Mouse (Mus musculus) ES-Bruce4 (cell line): ENCODE measurements at regions not wholly inside any gene's neighbourhood (a gene's known extent, or its start where the extent isn't known, plus 50 kb on each side); places are given as distances from the start of the nearest gene placed in this dataset.

ENCODE experiments used
- H3K27ac ChIP-seq: 2 replicates; pipeline ENCODE4 v1.5.1; 2012; ENCODE audit warnings: low read length, inconsistent platforms; ENCODE audit not compliant: insufficient read depth
- H3K27me3 ChIP-seq: 2 replicates; pipeline ENCODE4 v1.6.1; 2012; ENCODE audit warnings: mild to moderate bottlenecking, low read length, inconsistent platforms; ENCODE audit not compliant: control insufficient read depth, poor library complexity, insufficient read depth, severe bottlenecking
- H3K36me3 ChIP-seq: 2 replicates; pipeline ENCODE4 v1.6.1; 2012; ENCODE audit warnings: inconsistent platforms, mild to moderate bottlenecking, low read length, moderate library complexity; ENCODE audit not compliant: control insufficient read depth, poor library complexity, insufficient read depth, severe bottlenecking
- H3K4me1 ChIP-seq: one replicate; pipeline ENCODE4 v1.8.1; 2011; ENCODE audit warnings: low read length; ENCODE audit not compliant: control insufficient read depth, insufficient read depth
- H3K4me3 ChIP-seq: 2 replicates; pipeline ENCODE4 v1.5.1; 2011; ENCODE audit warnings: low read depth, mild to moderate bottlenecking, low read length
- H3K9ac ChIP-seq: 2 replicates; pipeline ENCODE4 v1.6.1; 2012; ENCODE audit warnings: low read depth, mild to moderate bottlenecking, inconsistent platforms; ENCODE audit not compliant: poor library complexity, severe bottlenecking
- H3K9me3 ChIP-seq: replicated peaks from 2 replicates; pipeline ENCODE4 v1.6.1; 2012; ENCODE audit warnings: mild to moderate bottlenecking, low read length, inconsistent platforms; ENCODE audit not compliant: control insufficient read depth, poor library complexity, insufficient read depth, severe bottlenecking
- CTCF ChIP-seq: IDR thresholded peaks from one replicate; pipeline ENCODE4 v1.8.1; 2011; ENCODE audit warnings: low read depth, low read length
- EP300 ChIP-seq: IDR thresholded peaks from 2 replicates; pipeline ENCODE4 v1.6.1; 2011; ENCODE audit warnings: low read depth, low read length; ENCODE audit not compliant: insufficient read depth
- POLR2A ChIP-seq: IDR thresholded peaks from one replicate; pipeline ENCODE4 v1.8.1; 2011; ENCODE audit warnings: low read length; ENCODE audit not compliant: insufficient read depth

DNA sequence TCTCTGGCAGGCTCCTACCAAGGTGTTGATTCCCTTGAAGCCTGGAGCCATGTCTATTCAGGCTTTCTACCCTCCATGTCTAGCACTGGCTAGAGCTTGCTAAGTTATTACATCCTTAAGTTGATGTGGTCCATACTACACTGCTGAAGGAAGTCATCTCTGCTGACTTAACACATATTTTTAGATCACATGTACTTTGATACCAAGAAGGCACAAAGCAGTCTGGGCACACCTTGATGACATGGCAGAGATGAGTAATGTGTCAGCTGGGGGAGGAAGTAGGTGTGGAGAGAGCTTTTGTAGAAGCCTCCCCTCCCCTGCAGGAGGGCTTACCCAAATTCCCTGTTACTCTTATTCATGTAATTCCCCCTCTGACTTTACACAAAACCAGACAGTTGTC lies 187.6 kb upstream of the Prdm1 start:
- no peaks in the 10 kb centered on the region for H3K9me3 ChIP-seq
- TF ChIP-seq CTCF (no peak), POLR2A (no peak), EP300 (no peak)
- H3K36me3 ChIP-seq: no peaks in the 10 kb centered on the region
- H3K9ac ChIP-seq: no peak overlapping the region
- H3K4me1 ChIP-seq: peaks cover 3% of the 10 kb centered on the region
- H3K27me3 ChIP-seq: no peaks in the 10 kb centered on the region
- no peak overlapping the region for H3K4me3 ChIP-seq
- H3K27ac ChIP-seq: no peak overlapping the region

GRCm38 (mm10) chr10:44708830-44709229 lies 180.5 kb upstream of the Prdm1 start:
- Histone ChIP-seq H3K4me1 (no peaks in the 10 kb centered on the region), H3K9me3 (no peaks in the 10 kb centered on the region), H3K9ac (no peak overlapping the region), H3K27ac (no peak overlapping the region), H3K36me3 (no peaks in the 10 kb centered on the region), H3K4me3 (no peak overlapping the region), H3K27me3 (no peaks in the 10 kb centered on the region)
- TF ChIP-seq POLR2A (no peak), CTCF (no peak), EP300 (no peak)

GRCm38 (mm10) chr10:44704143-44704542 lies 175.8 kb upstream of the Prdm1 start:
- Histone ChIP-seq H3K27ac (no peak overlapping the region), H3K9ac (no peak overlapping the region), H3K36me3 (no peaks in the 10 kb centered on the region), H3K27me3 (no peaks in the 10 kb centered on the region), H3K4me3 (no peak overlapping the region), H3K4me1 (no peaks in the 10 kb centered on the region), H3K9me3 (no peaks in the 10 kb centered on the region)
- no peak for TF ChIP-seq CTCF
- TF ChIP-seq EP300: no peak

- Histone ChIP-seq H3K9me3 (no peaks in the 10 kb centered on the region), H3K36me3 (no peaks in the 10 kb centered on the region), H3K4me3 (no peak overlapping the region), H3K4me1 (peaks cover 3% of the 10 kb centered on the region), H3K27me3 (no peaks in the 10 kb centered on the region), H3K9ac (no peak overlapping the region), H3K27ac (no peak overlapping the region)
- TF ChIP-seq CTCF: no peak
- no peak for TF ChIP-seq POLR2A
- no peak for TF ChIP-seq EP300
These were observed 173.8 kb upstream of the Prdm1 start for GRCm38 (mm10) chr10:44702108-44702507.

GRCm38 (mm10) chr10:44699988-44700537 lies 171.8 kb upstream of the Prdm1 start:
- Histone ChIP-seq H3K4me3 (no peak overlapping the region), H3K27ac (no peak overlapping the region; the same call in 1 of the 2 replicates), H3K9ac (no peak overlapping the region), H3K27me3 (no peaks in the 10 kb centered on the region), H3K9me3 (no peaks in the 10 kb centered on the region), H3K36me3 (no peaks in the 10 kb centered on the region), H3K4me1 (peaks cover 3% of the 10 kb centered on the region)
- TF ChIP-seq POLR2A (no peak), CTCF (no peak), EP300 (no peak; the same call in 1 of the 2 replicates)

DNA sequence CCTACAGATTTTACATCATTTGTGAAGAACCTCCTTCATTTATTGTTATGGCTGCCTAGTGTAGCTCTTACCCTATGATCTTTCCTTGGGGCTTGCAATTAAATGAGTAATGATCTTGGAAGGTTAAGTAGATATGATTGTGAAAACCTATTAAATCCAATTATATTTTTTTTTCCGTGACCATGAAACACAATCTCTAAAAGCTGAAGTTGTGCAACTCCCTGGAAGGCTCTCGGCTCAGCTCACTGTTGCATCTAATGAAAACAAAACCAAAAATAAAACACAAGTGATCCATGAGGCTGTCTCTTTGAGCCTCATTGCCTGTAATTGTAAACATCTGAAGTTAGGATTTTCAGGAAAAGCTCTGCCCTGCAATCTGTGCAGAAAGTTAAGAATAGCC lies 169.7 kb upstream of the Prdm1 start:
- no peak overlapping the region for H3K4me3 ChIP-seq
- H3K9ac ChIP-seq: no peak overlapping the region
- peaks cover 3% of the 10 kb centered on the region for H3K4me1 ChIP-seq
- no peaks in the 10 kb centered on the region for H3K36me3 ChIP-seq
- H3K27ac ChIP-seq: no peak overlapping the region
- no peaks in the 10 kb centered on the region for H3K9me3 ChIP-seq
- TF ChIP-seq CTCF (no peak), EP300 (no peak), POLR2A (no peak)
- no peaks in the 10 kb centered on the region for H3K27me3 ChIP-seq
